Mouse (Mus musculus): ENCODE measurements around the gene Kcnq1.

DNA sequence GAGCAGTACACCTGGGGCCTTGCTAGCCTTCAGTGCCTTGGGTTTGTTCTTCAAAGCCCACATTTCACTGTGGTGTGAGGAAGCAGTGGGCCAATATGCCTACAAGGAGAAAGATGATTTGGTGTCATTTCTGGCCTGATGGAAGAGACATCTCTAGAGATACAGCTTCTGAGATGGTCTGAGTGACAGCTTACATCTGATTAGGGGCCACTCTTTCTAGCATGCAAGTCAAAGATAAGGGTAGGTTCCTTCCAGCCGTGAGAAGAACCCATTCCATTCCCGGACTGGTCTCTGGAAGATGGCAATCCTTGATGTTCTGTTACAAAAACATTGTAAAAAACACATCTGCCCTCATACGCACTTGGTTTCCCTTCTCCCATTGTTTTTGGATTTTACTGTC lies 63.2 kb downstream of the Kcnq1 start:
- TF ChIP-seq CTCF (IDR thresholded peaks at IDR 0.05; ENCODE audit: borderline replicate concordance, insufficient read depth, low read depth, low read length) = no peak
- TF ChIP-seq POLR2A (IDR thresholded peaks at IDR 0.05; ENCODE audit: borderline replicate concordance, insufficient read depth, low read length) = no peak
